Mouse (Mus musculus) kidney, postnatal 36 days (tissue): ENCODE measurements around the gene Wasf2.
A peak's percentile ranks its signal among the peaks of the same experiment; 100 is the strongest.

Experiments
- DNase-seq, 2 experiments: peaks; one replicate each; pipeline ENCODE4 v3.0.0; 2021 to 2022; ENCODE audit warnings: mixed read lengths in 2 of 2

Wasf2 gene

DNA sequence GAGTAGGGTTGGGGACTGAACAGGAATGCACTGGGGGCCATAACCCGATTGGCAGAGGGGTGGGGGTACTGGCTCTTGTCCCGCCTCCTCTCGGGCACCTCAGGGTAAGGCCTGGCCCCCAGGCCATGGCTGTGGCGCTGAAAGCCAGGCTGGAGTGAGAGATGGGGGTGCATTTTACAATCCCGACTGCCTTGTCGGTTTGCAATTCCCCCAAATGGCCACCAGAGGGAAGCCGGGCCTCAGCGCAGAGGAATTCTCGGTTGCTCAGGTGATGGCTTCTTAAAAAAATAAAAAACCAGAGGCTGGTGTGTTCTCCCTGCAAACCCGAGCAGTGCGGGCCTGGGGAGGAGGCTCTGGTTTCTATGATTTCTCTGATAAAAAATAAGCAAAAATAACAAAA, 79.1 kb downstream of the Wasf2 start:
- DNase-seq = peak; percentile 52 to 72

GRCm38 (mm10) chr4:133210023-133210787, 79.9 kb downstream of the Wasf2 start:
- no peak for DNase-seq

- DNase-seq = no peak
Measured at GRCm38 (mm10) chr4:133210788-133211390, 80.6 kb downstream of the Wasf2 start.

DNA sequence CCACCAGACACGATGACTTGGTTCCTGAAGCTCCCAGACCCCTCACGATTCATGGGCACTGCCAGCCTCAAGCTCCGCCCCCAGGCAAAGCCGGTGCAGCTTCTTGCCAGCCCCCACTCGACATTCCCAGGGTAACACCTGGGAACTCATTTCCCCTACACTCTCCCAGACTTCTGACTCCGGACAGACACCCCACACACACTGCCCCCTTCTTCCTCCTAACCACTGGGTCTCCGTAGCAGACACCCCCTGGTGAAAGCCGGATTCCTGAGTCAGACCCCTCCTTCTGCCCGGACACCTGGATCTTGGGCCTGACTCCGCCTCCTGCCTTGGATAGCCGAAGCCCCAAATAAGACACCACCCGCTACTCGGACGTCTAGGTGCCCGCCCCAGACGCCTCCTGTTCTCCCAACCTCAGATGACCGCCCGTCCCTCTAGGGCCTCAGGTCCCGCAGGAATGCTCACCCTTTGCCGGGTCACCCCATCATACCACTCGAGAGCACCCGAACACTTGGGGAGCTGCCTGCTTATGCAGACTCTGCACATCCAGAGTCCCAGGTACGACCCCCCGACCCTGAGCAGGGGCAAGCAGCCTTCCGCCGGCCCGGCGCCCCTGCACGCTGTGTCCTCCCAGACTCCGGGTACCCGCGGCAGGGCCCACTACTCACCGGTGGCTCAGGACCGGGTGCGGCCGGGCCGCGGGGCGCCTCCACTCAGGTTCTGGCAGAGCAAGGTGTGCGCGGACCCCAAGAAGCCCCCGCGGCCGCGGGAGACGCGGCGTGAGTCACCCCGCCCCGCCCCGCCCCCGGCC, 81.7 kb downstream of the Wasf2 start, which contains the start of the genes Cd164l2 and Gpr3:
Gene Cd164l2, plus strand, starts transcription at position 381 of the 811 bp plus-strand sequence.
Gene Gpr3, minus strand, starts transcription at position 786 of the 811 bp plus-strand sequence.
- DNase-seq = peak in 1 of 2 experiments; percentile 33

DNA sequence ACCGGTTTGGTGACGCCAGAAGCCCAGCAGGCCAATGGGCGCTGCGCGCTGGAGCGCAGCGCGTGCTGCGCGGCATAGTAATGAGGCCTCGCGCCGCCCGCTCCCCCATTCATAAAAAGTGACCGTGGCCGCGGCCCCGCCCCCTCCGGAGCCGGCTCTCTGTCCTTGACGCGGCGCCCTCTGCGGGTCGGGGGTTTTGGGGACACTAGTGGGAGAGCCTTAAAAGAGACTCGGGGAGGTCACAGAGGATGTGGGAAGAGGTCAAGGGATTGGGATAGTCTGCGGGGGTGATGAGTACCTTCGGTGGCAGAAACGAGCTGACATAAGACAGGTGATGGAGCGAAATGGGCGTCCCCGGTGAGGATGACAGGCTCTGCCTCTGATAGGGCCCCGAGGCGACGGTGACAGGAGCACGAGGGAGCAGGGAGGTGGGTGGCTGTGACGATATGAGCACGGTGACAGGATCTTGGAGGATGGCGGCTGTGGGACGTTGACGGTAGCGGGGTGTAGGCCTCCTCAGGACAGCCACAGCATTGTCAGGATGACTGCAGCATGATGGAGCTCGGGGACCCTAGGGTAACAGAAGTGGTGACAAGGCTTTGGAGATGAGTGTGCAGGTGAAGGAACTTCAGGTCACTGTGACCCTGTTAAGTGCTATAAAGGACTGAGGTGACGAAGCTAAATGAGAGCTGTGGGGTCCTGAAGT, 82.4 kb downstream of the Wasf2 start:
- peak; percentile 81 to 91 for DNase-seq

DNA sequence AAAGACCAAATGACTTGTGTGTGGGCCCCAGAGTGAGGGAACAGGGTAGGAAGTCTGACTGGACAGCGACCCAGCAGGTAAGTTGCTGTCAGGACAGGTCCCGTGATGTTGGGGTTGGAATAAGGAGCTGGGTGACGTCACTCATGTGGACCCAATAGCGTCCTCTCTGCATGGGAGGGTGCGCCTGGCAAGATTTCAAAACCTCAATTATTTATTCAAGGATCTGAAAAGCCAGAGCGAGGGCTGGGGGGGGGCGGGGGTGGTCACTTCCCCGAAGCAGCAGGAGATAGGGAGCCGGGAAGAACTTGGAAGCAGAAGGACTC, 82.9 kb downstream of the Wasf2 start:
- peak; percentile 41 to 49 for DNase-seq

DNA sequence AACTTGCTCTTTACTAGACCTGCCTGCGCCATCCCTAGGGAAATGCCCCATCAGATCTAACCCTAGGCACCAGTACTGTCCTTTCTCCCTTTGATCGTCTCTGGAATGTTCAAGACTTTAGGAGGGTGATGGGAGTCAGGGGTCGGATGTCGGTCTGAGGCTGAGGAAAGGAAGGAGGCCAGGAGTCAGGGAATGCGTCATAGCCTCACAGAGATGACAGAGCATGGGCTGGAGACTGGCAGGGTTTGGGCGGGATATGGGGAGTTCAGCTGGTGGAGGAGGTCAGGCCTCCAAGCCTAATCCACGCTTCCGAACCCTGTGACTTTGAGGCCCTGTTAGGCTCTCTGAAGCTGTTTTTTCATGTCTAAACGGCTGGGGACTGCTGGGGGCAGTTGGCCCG, 83.4 kb downstream of the Wasf2 start:
- DNase-seq = no peak

GRCm38 (mm10) chr4:133217641-133218040, 87.3 kb downstream of the Wasf2 start:
- peak; percentile 58 to 86 for DNase-seq

DNA sequence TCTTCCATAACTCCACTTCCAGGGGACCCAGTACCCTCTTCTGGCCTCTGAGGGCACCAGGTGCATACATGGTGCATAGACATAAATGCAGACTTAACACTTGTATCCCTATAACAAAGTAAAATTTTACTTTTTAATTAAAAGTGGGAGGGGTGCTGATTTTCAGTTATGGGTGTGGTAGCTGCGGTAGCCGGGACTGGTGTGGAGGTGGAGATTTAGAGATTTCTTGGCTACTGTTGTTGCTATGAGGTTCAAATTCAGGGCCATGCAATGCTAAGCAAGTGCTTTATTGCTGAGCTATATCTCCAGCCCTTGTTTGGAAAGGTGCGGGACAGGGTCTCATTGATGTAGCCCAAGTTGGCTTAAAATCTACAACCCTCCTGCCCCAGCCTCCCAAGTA, 88.4 kb downstream of the Wasf2 start:
- DNase-seq = no peak

DNA sequence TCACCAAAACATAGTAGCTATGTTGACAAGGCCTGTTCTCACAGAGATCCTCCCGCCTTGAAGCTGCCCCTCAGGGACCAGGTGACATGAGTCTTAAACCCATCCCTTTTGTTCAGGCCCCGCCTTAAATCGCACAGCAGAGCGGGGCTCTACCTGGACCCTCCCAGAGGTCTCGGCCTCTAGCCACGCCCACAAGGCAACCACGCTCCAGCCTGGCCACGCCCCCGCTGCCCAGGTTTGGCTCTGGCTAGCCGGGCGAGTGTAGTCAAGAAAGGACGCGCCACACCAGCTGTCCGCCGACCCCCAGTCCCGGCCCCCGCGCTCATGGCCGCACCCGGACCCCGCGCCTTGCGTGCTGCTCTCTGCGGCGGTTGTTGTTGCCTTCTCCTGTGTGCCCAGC, 90.4 kb downstream of the Wasf2 start:
- peak; percentile 71 to 89 for DNase-seq

GRCm38 (mm10) chr4:133221701-133222100, 91.4 kb downstream of the Wasf2 start:
- no peak for DNase-seq

GRCm38 (mm10) chr4:133223875-133224274, 93.6 kb downstream of the Wasf2 start:
- DNase-seq = no peak

DNA sequence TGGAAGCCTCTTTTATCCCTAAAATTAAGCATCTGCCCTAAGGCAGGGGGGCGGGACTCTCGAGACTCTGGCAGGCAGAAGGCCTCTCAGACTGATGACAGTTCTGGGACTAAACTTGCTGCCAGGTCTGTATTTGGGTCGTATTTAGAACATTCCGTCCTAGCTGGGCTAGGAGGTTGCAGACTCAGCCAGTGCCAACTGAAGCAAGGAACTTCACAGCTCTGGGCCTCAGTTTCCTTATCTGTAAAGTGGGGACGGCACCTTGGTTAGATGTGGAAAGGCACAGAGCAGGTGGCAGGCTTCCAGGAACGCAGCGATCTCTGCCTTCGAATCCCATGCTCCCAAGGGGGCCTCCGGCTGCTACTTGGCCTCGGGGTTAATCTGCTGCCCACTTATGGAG, 95.8 kb downstream of the Wasf2 start:
- DNase-seq = no peak

- peak in 1 of 2 experiments; percentile 25 for DNase-seq
Measured at GRCm38 (mm10) chr4:133227636-133228035, 97.3 kb downstream of the Wasf2 start.

- DNase-seq = no peak
Measured at GRCm38 (mm10) chr4:133229582-133229981, 99.3 kb downstream of the Wasf2 start.

DNA sequence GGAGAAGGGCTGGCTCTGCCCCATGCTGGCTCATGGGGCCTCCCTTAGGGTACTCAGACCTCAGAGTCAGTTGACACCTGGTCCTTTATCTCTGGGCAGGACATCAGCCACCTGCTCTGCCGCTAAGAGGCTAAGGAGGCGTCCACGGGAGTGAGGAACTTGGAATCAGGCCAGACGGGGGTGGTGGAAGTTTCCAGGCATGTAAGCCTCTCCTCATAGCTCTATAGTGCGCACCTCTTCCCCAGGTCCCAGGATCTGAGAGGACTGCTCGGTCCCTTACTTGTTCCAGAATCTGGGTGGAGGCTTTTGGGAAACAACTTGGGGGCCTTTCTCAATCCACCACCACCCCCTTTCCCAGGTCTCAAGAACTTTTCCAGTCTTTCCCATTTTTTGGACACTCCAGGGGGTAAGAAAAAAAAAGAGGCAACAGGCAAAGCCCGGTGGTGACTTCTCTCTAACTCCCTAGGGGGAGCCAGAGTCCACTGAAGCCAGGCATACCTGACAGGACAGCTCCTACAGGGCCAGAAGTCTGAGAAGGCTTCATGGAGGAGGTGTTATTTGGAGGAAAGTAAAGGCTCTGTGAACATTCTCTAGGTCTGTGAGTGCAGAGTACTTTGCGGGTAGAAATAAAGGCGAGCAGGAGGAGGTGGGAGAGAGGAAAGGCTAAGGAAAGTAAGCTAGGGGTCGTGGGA, 103.1 kb downstream of the Wasf2 start:
- DNase-seq = peak; percentile 72 to 76

DNA sequence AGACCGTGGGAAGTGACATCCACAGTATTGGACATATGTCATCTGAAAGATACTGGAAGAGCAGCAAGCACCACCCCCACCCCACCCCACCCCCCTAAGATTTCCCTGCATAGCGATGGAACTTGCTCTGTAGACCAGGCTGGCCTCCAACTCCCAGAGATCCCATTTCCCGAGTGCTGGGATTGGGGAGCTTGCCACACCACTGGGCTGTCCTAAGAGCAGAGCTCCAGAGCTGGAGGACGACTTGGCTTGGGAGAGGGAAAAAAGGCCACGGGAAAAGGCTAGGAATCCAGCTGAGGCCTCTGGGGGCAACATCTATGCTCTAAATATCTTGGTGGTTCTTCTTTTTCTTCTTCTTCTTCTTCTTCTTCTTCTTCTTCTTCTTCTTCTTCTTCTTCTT, 104.5 kb downstream of the Wasf2 start:
- DNase-seq = no peak

- no peak for DNase-seq
Measured at GRCm38 (mm10) chr4:133235415-133235814, 105.1 kb downstream of the Wasf2 start.

DNA sequence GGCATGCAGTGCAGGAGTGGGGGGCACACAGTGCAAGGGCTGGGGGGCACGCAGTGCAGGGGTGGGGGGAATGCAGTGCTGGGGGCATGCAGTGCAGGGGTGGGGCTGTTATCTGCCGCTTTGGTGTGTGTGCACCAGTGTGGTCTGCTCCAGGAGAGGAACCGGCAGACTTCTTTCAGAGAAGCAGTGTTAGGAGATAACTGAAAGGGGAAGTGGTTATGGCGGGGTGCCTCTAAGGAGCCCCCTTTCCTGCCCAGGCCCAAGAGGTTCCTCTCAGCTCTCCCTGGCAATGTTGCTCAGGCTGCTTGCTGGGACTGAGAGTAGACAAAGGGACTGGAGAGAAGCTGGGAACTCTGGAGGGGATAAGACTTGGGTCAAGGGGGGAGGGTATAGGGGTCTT, 107.6 kb downstream of the Wasf2 start:
- DNase-seq = no peak

- peak; percentile 83 to 95 for DNase-seq
Measured at GRCm38 (mm10) chr4:133240490-133240921, 110.2 kb downstream of the Wasf2 start, which contains the start of gene Map3k6. TSS of gene Map3k6 (plus strand) at chr4:133240818.

DNA sequence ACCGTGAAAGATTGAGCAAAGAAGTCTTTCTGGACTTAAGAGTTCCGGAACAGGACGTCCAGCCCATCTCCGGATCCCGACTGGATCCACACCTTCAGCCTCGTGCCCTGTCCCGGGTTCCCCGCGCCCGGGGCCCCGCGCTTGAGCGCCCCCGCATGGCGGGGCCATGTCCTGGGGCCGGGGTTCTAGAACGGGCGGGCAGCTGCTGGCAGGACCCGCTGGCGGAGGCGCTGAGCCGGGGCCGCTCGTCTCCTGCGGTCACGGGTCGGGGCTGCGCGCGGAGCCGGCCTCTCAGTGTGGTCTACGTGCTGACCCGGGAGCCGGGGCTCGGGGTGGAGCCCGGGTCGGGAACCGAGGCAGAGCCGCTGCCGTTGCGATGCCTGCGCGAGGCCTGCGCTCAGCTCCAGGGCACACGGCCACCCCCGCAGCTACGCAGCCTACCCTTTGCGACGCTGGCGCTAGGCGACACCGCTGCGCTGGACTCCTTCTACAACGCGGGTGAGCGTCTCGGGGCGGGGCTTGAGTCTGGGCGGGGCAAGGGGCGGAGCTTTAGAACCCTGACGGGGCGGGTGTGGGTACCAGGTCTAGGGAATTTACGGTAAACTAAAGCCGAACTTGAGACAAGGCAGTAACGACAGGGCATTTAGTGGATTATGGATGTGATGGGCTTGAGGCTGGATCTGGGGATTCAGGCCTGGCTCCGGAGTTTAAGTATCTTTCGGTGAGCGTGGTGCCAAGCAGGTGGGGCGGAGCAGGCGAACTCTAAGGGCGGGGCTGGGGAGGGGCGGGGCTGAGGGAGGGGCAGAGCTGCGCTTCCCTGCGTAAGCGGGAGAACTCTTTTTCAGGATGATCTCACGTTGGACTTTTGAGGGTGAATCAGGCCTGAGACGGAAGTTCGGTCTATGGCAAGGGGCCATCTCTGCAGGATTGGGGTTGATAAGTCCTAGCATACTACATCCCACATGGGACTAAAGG, 110.9 kb downstream of the Wasf2 start:
- peak; percentile 90 to 94 for DNase-seq
